Mouse (Mus musculus): Measurements from ENCODE around the gene Olfr972.
"Not testable (repeated sequence)": the region's sequence is repeated elsewhere in the genome, so short reads cannot be mapped to it uniquely, and the experiment has no call there.

Olfr972 gene

DNA sequence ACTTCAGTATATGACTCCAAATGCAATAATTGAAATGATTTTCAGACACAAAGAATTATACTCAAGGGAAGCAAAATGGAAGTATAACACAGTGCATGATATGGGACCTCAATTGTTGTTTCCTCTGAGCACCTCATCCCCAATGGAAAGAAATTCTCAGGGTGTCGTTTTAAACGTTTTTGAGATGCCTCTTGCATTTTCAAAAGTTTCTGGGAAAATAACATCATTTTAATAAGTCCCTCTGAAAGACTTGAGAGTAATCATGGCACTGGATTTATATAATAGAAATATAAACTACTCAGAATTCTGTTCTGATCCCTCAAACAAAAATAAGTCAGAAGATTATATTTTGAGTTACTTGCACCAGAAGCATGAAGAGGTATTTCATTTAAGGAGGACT, at the start of gene Olfr972:
Gene Olfr972 (plus strand): TSS at position 301 of the 400 bp plus-strand sequence.
- no peak for DNase-seq (ENCODE audit: extremely low read depth, low read depth, low spot score)

DNA sequence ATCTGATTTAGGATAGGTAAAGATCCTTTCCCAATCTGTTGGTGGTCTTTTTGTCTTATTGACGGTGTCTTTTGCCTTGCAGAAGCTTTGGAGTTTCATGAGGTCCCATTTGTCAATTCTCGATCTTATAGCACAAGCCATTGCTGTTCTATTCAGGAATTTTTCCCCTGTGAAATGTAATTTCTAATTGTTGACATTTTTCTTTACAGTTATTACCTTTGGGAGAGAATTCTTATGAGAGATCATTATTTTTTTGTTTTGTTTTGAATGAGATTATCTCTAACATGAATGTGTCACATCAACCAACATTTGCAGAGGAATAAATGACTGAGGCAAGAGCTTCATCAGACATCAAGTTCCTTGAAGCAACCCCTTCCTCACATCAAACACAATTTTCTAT, 29.6 kb upstream of the Olfr972 start, which contains the start of gene Olfr971:
Gene Olfr971 (plus strand): TSS at position 301 of the 400 bp plus-strand sequence.
- DNase-seq (ENCODE audit: extremely low read depth, low read depth, low spot score) = not testable (repeated sequence)

DNA sequence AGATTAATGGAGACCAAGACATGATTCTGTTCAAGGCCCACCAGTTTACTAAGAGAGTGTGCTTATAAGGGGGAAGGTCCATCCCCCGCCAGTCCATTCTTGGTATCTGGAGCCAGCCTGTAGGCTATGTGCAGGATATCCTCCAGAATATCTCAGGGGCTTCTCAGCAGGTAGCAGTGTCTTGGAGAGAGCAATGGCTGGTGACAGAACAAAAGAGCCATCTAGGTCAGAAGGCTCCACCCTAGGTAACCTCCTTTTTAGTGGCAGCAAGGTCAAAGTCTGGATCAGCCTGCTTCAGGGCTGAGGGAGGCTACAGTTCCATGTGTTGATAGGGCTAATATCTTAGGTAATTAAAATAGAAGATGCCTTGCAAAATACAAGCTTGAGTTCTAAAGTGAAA, 5.8 kb downstream of the Olfr972 start:
- DNase-seq (ENCODE audit: extremely low read depth, low read depth, low spot score) = not testable (repeated sequence)

DNA sequence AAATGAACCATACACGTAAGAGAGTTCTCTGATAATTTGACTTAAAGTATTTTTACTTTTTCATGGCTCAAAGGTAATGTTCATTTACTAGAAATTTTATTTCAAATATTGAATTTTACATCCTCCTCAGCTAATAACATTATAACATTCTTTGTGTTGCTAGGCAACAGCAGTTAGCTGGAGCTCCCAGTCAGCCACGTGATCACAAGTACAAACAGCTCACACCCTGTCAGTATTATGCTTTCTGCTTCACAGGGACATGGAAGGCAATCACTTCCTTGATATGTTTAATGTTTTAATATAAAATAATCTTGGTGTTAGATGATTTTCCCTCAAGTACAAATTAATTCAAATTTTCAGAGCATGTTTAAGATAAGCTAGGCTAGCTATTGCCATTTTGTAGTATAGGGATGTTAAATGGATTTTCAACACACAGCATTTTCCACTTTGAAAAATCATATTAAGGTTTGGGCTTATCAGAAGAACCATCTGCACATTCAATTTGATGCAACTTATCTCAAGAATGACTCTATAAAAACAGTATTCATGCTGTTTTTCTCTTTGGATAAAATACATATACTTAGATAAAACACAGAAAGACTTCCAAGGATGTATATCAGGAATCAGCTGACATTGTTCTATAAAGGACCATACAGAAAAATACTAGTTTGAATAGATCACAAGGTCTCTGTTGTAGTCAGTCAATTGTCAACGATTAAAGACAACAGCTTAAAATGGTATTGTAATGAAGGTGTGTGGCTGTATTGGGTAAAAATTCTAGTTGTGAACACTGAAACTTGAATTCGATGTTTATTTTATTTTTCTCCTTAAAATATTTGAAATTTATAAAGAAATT, 11.5 kb downstream of the Olfr972 start:
- not testable (repeated sequence) for DNase-seq (ENCODE audit: extremely low read depth, low read depth, low spot score)

DNA sequence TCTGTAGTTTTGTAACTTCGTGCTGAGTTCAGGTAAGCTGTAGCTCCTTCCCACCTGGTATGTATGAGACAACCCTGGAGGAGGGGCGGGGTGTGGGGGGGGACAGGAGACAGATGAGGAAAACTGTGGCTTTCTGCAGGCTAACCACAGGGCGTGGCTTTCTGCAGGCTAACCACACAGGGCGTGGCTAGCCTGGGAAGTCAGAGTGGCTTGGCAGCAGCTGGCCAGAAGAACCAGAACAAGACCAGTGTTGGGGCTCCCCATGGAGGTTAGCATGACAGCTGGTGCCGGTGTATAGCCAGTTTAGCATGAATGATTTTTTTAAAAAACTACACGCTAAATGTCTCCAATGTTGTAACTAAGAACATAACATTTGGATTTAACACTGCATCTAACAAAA, 38.9 kb downstream of the Olfr972 start:
- DNase-seq (ENCODE audit: extremely low read depth, low read depth, low spot score) = no peak

- DNase-seq (ENCODE audit: extremely low read depth, low read depth, low spot score) = no peak
These were observed 40.8 kb downstream of the Olfr972 start, which contains the start of gene Olfr229 for GRCm38 (mm10) chr9:39907036-39907435. Olfr229 (plus strand) TSS chr9:39907336.

- DNase-seq (ENCODE audit: extremely low read depth, low read depth, low spot score) = no peak
These were observed 43.7 kb downstream of the Olfr972 start for GRCm38 (mm10) chr9:39909939-39910338.

Data from fat pad, adult 2 months (tissue).